Mouse (Mus musculus): ENCODE results near the gene Rnf215. TPM values are rescaled to one million over a fixed set of nuclear protein-coding genes. Genes with fewer than 3 reads are reported as not detected.
"Not testable (repeated sequence)": the region's sequence is repeated elsewhere in the genome, so short reads cannot be mapped to it uniquely, and the experiment has no call there.

Rnf215 gene
- total and polyA plus RNA-seq, 2 experiments from 2014 or later = 49.2 to 112 TPM

- H3K9ac ChIP-seq (replicated peaks; ENCODE audit: low read length, poor library complexity, severe bottlenecking) = no peak overlapping the region
- no peak overlapping the region for H3K4me3 ChIP-seq (ENCODE audit: low read depth, low read length)
- DNase-seq (ENCODE audit: low spot score) (no peak), ATAC-seq (ENCODE audit: low FRiP score) (no peak)
- no peak for TF ChIP-seq CTCF (IDR thresholded peaks at IDR 0.05)
- peaks cover 66% of the 10 kb centered on the region for H3K36me3 ChIP-seq (ENCODE audit: insufficient read depth, low read length)
- H3K9me3 ChIP-seq (ENCODE audit: low read length) = no peaks in the 10 kb centered on the region
- no peak overlapping the region for H3K4me2 ChIP-seq (ENCODE audit: low read depth, low read length, poor library complexity, severe bottlenecking)
- peaks cover under 1% of the 10 kb centered on the region; the same call in 1 of the 2 replicates for H3K4me1 ChIP-seq (ENCODE audit: insufficient read depth, low read length)
- no peak overlapping the region for H3K27ac ChIP-seq (ENCODE audit: low read depth, low read length)
- no peaks in the 10 kb centered on the region for H3K27me3 ChIP-seq (ENCODE audit: insufficient read depth, low read length)
- WGBS = 92% methylated on average over 7 of the region's 7 CpGs
These were observed 31.6 kb downstream of the Rnf215 start for GRCm38 (mm10) chr11:4166467-4167090.

DNA sequence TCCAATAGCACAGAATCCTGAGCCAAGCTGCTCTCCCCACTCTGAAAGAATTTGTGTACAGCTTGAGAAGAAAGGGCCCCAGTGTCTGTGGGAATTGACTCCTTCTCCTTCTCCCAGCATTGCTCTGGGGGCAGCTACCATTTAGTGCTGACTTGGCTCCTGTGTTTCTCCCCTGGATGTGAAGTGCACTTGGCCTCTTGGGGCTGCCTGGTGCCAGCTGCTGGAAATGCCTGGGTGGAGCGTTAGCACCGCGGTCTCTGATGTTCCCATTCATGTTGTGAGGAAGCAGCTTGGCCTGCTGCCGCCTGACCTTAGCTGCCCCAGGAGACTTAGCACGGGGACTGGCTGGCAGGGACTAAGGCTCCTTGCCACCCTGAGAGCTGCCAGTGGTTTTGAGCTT is 39.6 kb downstream of the Rnf215 start:
- TF ChIP-seq CTCF (IDR thresholded peaks at IDR 0.05) = no peak
- 65% methylated on average over 5 of the region's 5 CpGs for WGBS
- Histone ChIP-seq H3K4me1 (ENCODE audit: insufficient read depth, low read length) (no peaks in the 10 kb centered on the region), H3K27me3 (ENCODE audit: insufficient read depth, low read length) (no peaks in the 10 kb centered on the region), H3K4me3 (ENCODE audit: low read depth, low read length) (no peak overlapping the region), H3K9ac (replicated peaks; ENCODE audit: low read length, poor library complexity, severe bottlenecking) (no peak overlapping the region), H3K36me3 (ENCODE audit: insufficient read depth, low read length) (peaks cover 94% of the 10 kb centered on the region), H3K9me3 (ENCODE audit: low read length) (no peaks in the 10 kb centered on the region), H3K27ac (ENCODE audit: low read depth, low read length) (no peak overlapping the region), H3K4me2 (ENCODE audit: low read depth, low read length, poor library complexity, severe bottlenecking) (no peak overlapping the region)
- peak; percentile 76 for DNase-seq (ENCODE audit: low spot score)
- ATAC-seq (ENCODE audit: low FRiP score) = peak; percentile 65; the same call in 1 of the 2 replicates

DNA sequence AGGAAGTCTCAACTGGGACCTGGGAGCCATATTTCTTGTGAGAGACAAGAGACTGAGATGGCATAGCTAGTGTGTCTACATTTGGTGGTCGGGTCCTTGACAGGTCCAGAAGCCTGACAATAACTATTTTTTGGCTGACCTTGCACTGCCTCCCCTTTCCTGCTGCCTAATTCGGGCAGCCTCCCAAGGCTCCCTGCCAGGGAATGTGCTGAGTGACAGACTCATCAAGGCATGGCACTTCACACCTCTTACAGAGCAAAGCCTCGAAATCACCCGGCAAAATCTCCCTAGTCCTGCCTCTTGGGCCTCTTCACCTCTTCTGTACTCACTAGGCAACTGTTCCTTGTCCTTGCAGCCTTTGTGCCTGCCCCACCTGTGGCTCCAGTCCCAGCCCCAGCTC is 42.7 kb downstream of the Rnf215 start:
- ATAC-seq (ENCODE audit: low FRiP score) (no peak), DNase-seq (ENCODE audit: low spot score) (no peak)
- no peak overlapping the region for H3K9ac ChIP-seq (replicated peaks; ENCODE audit: low read length, poor library complexity, severe bottlenecking)
- no peak overlapping the region for H3K4me2 ChIP-seq (ENCODE audit: low read depth, low read length, poor library complexity, severe bottlenecking)
- 74% methylated on average over 4 of the region's 4 CpGs for WGBS
- no peak overlapping the region for H3K4me3 ChIP-seq (ENCODE audit: low read depth, low read length)
- H3K9me3 ChIP-seq (ENCODE audit: low read length) = no peaks in the 10 kb centered on the region
- H3K27ac ChIP-seq (ENCODE audit: low read depth, low read length) = no peak overlapping the region
- no peaks in the 10 kb centered on the region for H3K4me1 ChIP-seq (ENCODE audit: insufficient read depth, low read length)
- H3K36me3 ChIP-seq (ENCODE audit: insufficient read depth, low read length) = peaks cover 92% of the 10 kb centered on the region
- no peak for TF ChIP-seq CTCF (IDR thresholded peaks at IDR 0.05)
- no peaks in the 10 kb centered on the region for H3K27me3 ChIP-seq (ENCODE audit: insufficient read depth, low read length)

GRCm38 (mm10) chr11:4182061-4182460 is 47.1 kb downstream of the Rnf215 start:
- TF ChIP-seq CTCF (IDR thresholded peaks at IDR 0.05) = no peak
- peak; percentile 43 for DNase-seq (ENCODE audit: low spot score)
- ATAC-seq (ENCODE audit: low FRiP score) = no peak
- no peak overlapping the region for H3K4me3 ChIP-seq (ENCODE audit: low read depth, low read length)
- no peaks in the 10 kb centered on the region for H3K9me3 ChIP-seq (ENCODE audit: low read length)
- no peak overlapping the region for H3K9ac ChIP-seq (replicated peaks; ENCODE audit: low read length, poor library complexity, severe bottlenecking)
- H3K4me1 ChIP-seq (ENCODE audit: insufficient read depth, low read length) = no peaks in the 10 kb centered on the region
- H3K4me2 ChIP-seq (ENCODE audit: low read depth, low read length, poor library complexity, severe bottlenecking) = no peak overlapping the region
- H3K36me3 ChIP-seq (ENCODE audit: insufficient read depth, low read length) = peaks cover 48% of the 10 kb centered on the region
- no peaks in the 10 kb centered on the region for H3K27me3 ChIP-seq (ENCODE audit: insufficient read depth, low read length)
- WGBS = 14% methylated on average over 1 of the region's 1 CpGs
- no peak overlapping the region for H3K27ac ChIP-seq (ENCODE audit: low read depth, low read length)

DNA sequence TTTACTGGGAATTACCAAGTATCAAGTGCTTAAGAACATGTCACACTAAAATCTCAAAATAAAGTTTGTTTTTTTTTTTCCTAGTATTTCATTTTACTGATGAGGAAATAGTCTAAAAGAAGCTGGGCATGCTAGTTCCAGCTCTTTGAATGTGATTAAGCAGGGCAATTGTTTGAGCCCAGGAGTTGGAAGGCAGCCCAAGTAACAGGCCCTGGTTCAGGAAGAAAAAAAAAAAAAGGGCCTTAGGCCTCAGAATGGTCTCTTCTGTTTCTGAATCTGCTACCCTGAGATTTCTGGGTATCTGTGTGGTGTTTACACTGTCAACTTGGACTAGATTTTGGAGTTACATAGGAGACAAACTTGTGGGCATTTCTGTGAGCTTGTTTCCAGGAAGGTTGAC is 48.5 kb downstream of the Rnf215 start:
- ATAC-seq (ENCODE audit: low FRiP score) = no peak
- H3K4me2 ChIP-seq (ENCODE audit: low read depth, low read length, poor library complexity, severe bottlenecking) = no peak overlapping the region
- no peak overlapping the region for H3K4me3 ChIP-seq (ENCODE audit: low read depth, low read length)
- H3K9ac ChIP-seq (replicated peaks; ENCODE audit: low read length, poor library complexity, severe bottlenecking) = no peak overlapping the region
- H3K4me1 ChIP-seq (ENCODE audit: insufficient read depth, low read length) = peaks cover 8% of the 10 kb centered on the region
- no peak overlapping the region for H3K27ac ChIP-seq (ENCODE audit: low read depth, low read length)
- H3K27me3 ChIP-seq (ENCODE audit: insufficient read depth, low read length) = no peaks in the 10 kb centered on the region
- peaks cover 34% of the 10 kb centered on the region for H3K36me3 ChIP-seq (ENCODE audit: insufficient read depth, low read length)
- no peak for TF ChIP-seq CTCF (IDR thresholded peaks at IDR 0.05)
- no peaks in the 10 kb centered on the region for H3K9me3 ChIP-seq (ENCODE audit: low read length)
- peak; percentile 40 for DNase-seq (ENCODE audit: low spot score)

DNA sequence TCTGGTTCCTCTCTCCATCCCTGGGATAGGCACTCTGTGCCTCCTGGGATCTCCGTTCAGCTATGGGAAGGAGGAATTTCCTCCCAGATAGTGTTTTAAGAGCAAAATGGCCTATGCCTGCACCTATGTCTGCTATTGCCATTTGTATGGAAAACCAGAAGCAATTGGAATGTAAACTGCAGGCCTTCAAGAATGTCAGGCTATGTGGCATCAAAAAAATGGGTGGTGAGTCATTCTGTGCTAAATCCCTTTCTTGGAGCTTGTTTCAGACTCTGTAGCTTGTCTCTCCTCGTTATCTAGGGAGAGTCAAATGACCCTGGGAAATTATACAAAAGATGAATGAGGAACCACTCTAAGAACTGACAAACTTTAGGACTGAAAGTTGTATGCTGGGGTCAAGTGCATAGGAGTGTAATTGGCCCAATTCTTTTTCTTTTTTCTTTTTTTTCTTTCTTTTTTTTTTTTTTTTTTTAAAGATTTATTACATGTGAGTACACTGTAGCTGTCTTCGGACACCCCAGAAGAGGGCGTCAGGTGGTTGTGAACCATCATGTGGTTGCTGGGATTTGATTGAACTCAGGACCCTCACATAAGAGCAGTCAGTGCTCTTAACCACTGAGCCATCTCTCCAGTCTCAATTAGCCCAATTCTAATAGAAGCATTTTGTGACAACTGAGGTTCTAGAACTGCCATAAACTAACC is 49.4 kb downstream of the Rnf215 start:
- H3K36me3 ChIP-seq (ENCODE audit: insufficient read depth, low read length) = peaks cover 26% of the 10 kb centered on the region
- no peak overlapping the region for H3K27ac ChIP-seq (ENCODE audit: low read depth, low read length)

DNA sequence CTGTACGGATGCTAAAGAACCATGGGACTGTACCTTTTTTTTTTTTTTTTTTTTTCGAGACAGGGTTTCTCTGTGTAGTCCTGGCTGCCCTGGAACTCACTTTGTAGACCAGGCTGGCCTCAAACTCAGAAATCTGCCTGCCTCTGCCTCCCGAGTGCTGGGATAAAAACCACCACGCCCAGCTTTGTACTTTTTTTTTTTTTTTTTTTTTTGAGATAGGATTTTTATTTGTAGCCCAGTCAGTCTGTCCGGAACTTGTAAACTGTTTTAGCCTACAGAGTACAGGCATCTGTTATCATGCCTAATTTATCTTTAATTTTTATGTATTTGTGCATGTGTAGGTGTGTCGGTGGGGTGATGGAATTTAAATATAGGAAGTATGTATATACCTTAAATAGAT is 50.5 kb downstream of the Rnf215 start:
- 99% methylated on average over 6 of the region's 6 CpGs for WGBS
- H3K27ac ChIP-seq (ENCODE audit: low read depth, low read length); H3K4me3 ChIP-seq (ENCODE audit: low read depth, low read length); H3K9ac ChIP-seq (replicated peaks; ENCODE audit: low read length, poor library complexity, severe bottlenecking); DNase-seq (ENCODE audit: low spot score); ATAC-seq (ENCODE audit: low FRiP score); H3K4me2 ChIP-seq (ENCODE audit: low read depth, low read length, poor library complexity, severe bottlenecking); H3K27me3 ChIP-seq (ENCODE audit: insufficient read depth, low read length); H3K4me1 ChIP-seq (ENCODE audit: insufficient read depth, low read length); H3K9me3 ChIP-seq (ENCODE audit: low read length): not testable (repeated sequence)
- peaks cover 17% of the 10 kb centered on the region for H3K36me3 ChIP-seq (ENCODE audit: insufficient read depth, low read length)

More for the DNA sequence above, 49.4 kb downstream of the Rnf215 start:
- no peaks in the 10 kb centered on the region for H3K9me3 ChIP-seq (ENCODE audit: low read length)
- H3K9ac ChIP-seq (replicated peaks; ENCODE audit: low read length, poor library complexity, severe bottlenecking) = no peak overlapping the region
- H3K4me1 ChIP-seq (ENCODE audit: insufficient read depth, low read length) = peaks cover 8% of the 10 kb centered on the region
- DNase-seq (ENCODE audit: low spot score) (no peak), ATAC-seq (ENCODE audit: low FRiP score) (no peak)
- H3K4me3 ChIP-seq (ENCODE audit: low read depth, low read length) = no peak overlapping the region
- no peaks in the 10 kb centered on the region for H3K27me3 ChIP-seq (ENCODE audit: insufficient read depth, low read length)
- 80% methylated on average over 4 of the region's 4 CpGs for WGBS
- TF ChIP-seq CTCF (IDR thresholded peaks at IDR 0.05) = peak; percentile 20; the same call in 1 of the 2 replicates
- no peak overlapping the region for H3K4me2 ChIP-seq (ENCODE audit: low read depth, low read length, poor library complexity, severe bottlenecking)
